Mouse (Mus musculus): ENCODE measurements around the gene Aloxe3. TPM values are rescaled to one million over a fixed set of nuclear protein-coding genes. Genes with fewer than 3 reads are reported as not detected.

Aloxe3 gene
- total and polyA plus RNA-seq, 3 experiments: 0.13 TPM; not detected in 2

GRCm38 (mm10) chr11:69078805-69079438 lies 46.8 kb upstream of the Aloxe3 start:
- H3K9me3 ChIP-seq (replicated peaks; ENCODE audit: insufficient read depth, low read length): no peaks in the 10 kb centered on the region
- H3K27me3 ChIP-seq (ENCODE audit: control insufficient read depth in 1 of 2, insufficient read depth in 2 of 2, low read length in 2 of 2): no peaks in the 10 kb centered on the region; a peak in 3 of 4 replicates
- DNase-seq (ENCODE audit: low read depth, low spot score): no peak
- no peak overlapping the region for H3K4me3 ChIP-seq (ENCODE audit: control insufficient read depth in 1 of 2, insufficient read depth in 1 of 2, low read depth in 2 of 2, low read length in 2 of 2)
- TF ChIP-seq MYB (IDR thresholded peaks at IDR 0.05; ENCODE audit: low read depth, low read length): no peak
- TF ChIP-seq ZNF384 (IDR thresholded peaks at IDR 0.05; ENCODE audit: low read depth, low read length): peak; percentile 64
- H3K27ac ChIP-seq (ENCODE audit: control insufficient read depth, low read depth, low read length): no peak overlapping the region
- H3K9ac ChIP-seq (ENCODE audit: control insufficient read depth, low read depth, low read length, poor library complexity, severe bottlenecking): no peak overlapping the region
- H3K36me3 ChIP-seq (ENCODE audit: control insufficient read depth in 1 of 2, insufficient read depth in 2 of 2, low read length in 2 of 2): peaks cover 0 to 3% of the 10 kb centered on the region in 2 experiments; a peak in 1 of 4 replicates
- H3K4me1 ChIP-seq (ENCODE audit: control insufficient read depth in 1 of 2, insufficient read depth in 2 of 2, low read length in 2 of 2): peaks cover 0 to 12% of the 10 kb centered on the region in 2 experiments; a peak in 3 of 4 replicates
- no peaks in the 10 kb centered on the region for H3K79me2 ChIP-seq (ENCODE audit: control insufficient read depth, insufficient read depth, low read length, poor library complexity)

- TF ChIP-seq SIN3A (IDR thresholded peaks at IDR 0.05; ENCODE audit: low read length) (no peak), POLR2AphosphoS2 (IDR thresholded peaks at IDR 0.05; ENCODE audit: low read length) (no peak), ZNF384 (IDR thresholded peaks at IDR 0.05; ENCODE audit: low read depth, low read length) (no peak), USF1 (IDR thresholded peaks at IDR 0.05; ENCODE audit: low read depth, low read length) (no peak), KAT2A (conservative IDR thresholded peaks at IDR 0.05; ENCODE audit: low read depth, low read length) (no peak), RCOR1 (IDR thresholded peaks at IDR 0.05; ENCODE audit: low read depth, low read length) (no peak), ZMIZ1 (IDR thresholded peaks at IDR 0.05; ENCODE audit: low read depth, low read length) (no peak), ELF1 (IDR thresholded peaks at IDR 0.05; ENCODE audit: low read depth, low read length) (no peak), GATA1 (IDR thresholded peaks at IDR 0.05; ENCODE audit: low read depth, low read length) (no peak), MAZ (IDR thresholded peaks at IDR 0.05; ENCODE audit: low read depth, low read length) (no peak), BHLHE40 (IDR thresholded peaks at IDR 0.05; ENCODE audit: borderline replicate concordance, low read depth, low read length) (no peak), CHD1 (IDR thresholded peaks at IDR 0.05; ENCODE audit: low read depth, low read length) (no peak), ZC3H11A (IDR thresholded peaks at IDR 0.05; ENCODE audit: low read depth, low read length) (no peak), MXI1 (IDR thresholded peaks at IDR 0.05; ENCODE audit: low read depth, low read length) (no peak), MAX (IDR thresholded peaks at IDR 0.05; ENCODE audit: low read length) (no peak), HCFC1 (IDR thresholded peaks at IDR 0.05; ENCODE audit: low read depth, low read length) (no peak), CTCF (IDR thresholded peaks at IDR 0.05 in 2 of 3, conservative IDR thresholded peaks at IDR 0.05 in 1 of 3; ENCODE audit: control insufficient read depth in 1 of 3, insufficient read depth in 1 of 3, low read depth in 2 of 3, low read length in 3 of 3, poor library complexity in 1 of 3, severe bottlenecking in 1 of 3) (no peak), USF2 (IDR thresholded peaks at IDR 0.05; ENCODE audit: borderline replicate concordance in 1 of 2, insufficient read depth in 1 of 2, low read depth in 1 of 2, low read length in 2 of 2) (no peak), SMC3 (IDR thresholded peaks at IDR 0.05; ENCODE audit: low read depth, low read length) (no peak)
- Histone ChIP-seq H3K4me3 (ENCODE audit: control insufficient read depth in 1 of 2, insufficient read depth in 1 of 2, low read depth in 2 of 2, low read length in 2 of 2) (no peak overlapping the region), H3K27ac (ENCODE audit: control insufficient read depth, low read depth, low read length) (no peak overlapping the region), H3K79me2 (ENCODE audit: control insufficient read depth, insufficient read depth, low read length, poor library complexity) (no peaks in the 10 kb centered on the region), H3K9me3 (replicated peaks; ENCODE audit: insufficient read depth, low read length) (no peaks in the 10 kb centered on the region), H3K4me1 (ENCODE audit: control insufficient read depth in 1 of 2, insufficient read depth in 2 of 2, low read length in 2 of 2) (peaks cover 0 to 12% of the 10 kb centered on the region in 2 experiments; a peak in 3 of 4 replicates), H3K9ac (ENCODE audit: control insufficient read depth, low read depth, low read length, poor library complexity, severe bottlenecking) (no peak overlapping the region), H3K36me3 (ENCODE audit: control insufficient read depth in 1 of 2, insufficient read depth in 2 of 2, low read length in 2 of 2) (peaks cover 0 to 3% of the 10 kb centered on the region in 2 experiments; a peak in 1 of 4 replicates), H3K27me3 (ENCODE audit: control insufficient read depth in 1 of 2, insufficient read depth in 2 of 2, low read length in 2 of 2) (no peaks in the 10 kb centered on the region; a peak in 3 of 4 replicates)
- no peak for DNase-seq (ENCODE audit: low read depth, low spot score)
Observed at GRCm38 (mm10) chr11:69080102-69080854, 45.4 kb upstream of the Aloxe3 start.
